Mouse (Mus musculus) liver, embryonic 14.5 days (tissue): Measurements from ENCODE around the gene Vmn1r159. TPM values are rescaled to one million over a fixed set of nuclear protein-coding genes. Genes with fewer than 3 reads are reported as not detected.
"Not testable (repeated sequence)": the region's sequence is repeated elsewhere in the genome, so short reads cannot be mapped to it uniquely, and the experiment has no call there.

Experiments used
- ATAC-seq: fragments of 200-750 bp; cut with Nextera tagmentation; 2 replicates; pipeline ENCODE4 v1.8.0; 2017; ENCODE audit warnings: moderate number of reproducible peaks, mild to moderate bottlenecking, moderate library complexity; ENCODE audit not compliant: insufficient read depth
- DNase-seq, 3 experiments: peaks; one replicate each; pipeline ENCODE4 v3.0.0-alpha.2; 2012 to 2013; ENCODE audit warnings: low read depth in 3 of 3, low spot score in 3 of 3
- H3K27ac ChIP-seq: fragments of 300-500 bp; sonication (generic); 2 replicates; pipeline ENCODE4 v1.5.1; 2014; ENCODE audit warnings: moderate library complexity, mild to moderate bottlenecking, control low read depth, inconsistent platforms
- H3K27me3 ChIP-seq: fragments of 300-500 bp; sonication (generic); 2 replicates; pipeline ENCODE4 v1.6.1; 2014; ENCODE audit warnings: mild to moderate bottlenecking, low read length, moderate library complexity; ENCODE audit not compliant: control insufficient read depth, insufficient read depth
- H3K36me3 ChIP-seq: fragments of 300-500 bp; sonication (generic); replicated peaks from 2 replicates; pipeline ENCODE4 v1.6.1; 2014; ENCODE audit warnings: low read depth; ENCODE audit not compliant: control insufficient read depth, insufficient read depth
- H3K4me1 ChIP-seq, 2 experiments: fragments of 200-500 bp in 1 of 2; fragments of 300-500 bp in 1 of 2; sonication (generic) in 1 of 2; replicated peaks; 2 replicates each; pipeline ENCODE4 v1.6.1; 2012 to 2014; ENCODE audit warnings: antibody characterized with exemption in 1 of 2, inconsistent platforms in 1 of 2, low read length in 1 of 2; ENCODE audit not compliant: control insufficient read depth in 2 of 2, insufficient read depth in 2 of 2
- H3K4me2 ChIP-seq: fragments of 300-500 bp; sonication (generic); 2 replicates; pipeline ENCODE4 v1.6.1; 2014; ENCODE audit warnings: low read depth, mild to moderate bottlenecking, control low read depth, moderate library complexity
- H3K4me3 ChIP-seq, 2 experiments: fragments of 200-500 bp in 1 of 2; fragments of 300-500 bp in 1 of 2; sonication (generic) in 1 of 2; 2 replicates each; pipeline ENCODE4 v1.5.1; 2012 to 2014; ENCODE audit warnings: low read depth in 2 of 2, low read length in 2 of 2, mild to moderate bottlenecking in 2 of 2, control low read depth in 1 of 2, inconsistent platforms in 1 of 2, moderate library complexity in 1 of 2; ENCODE audit not compliant: insufficient read depth in 1 of 2
- H3K9ac ChIP-seq: fragments of 300-500 bp; sonication (generic); replicated peaks from 2 replicates; pipeline ENCODE4 v1.6.1; 2014; ENCODE audit warnings: mild to moderate bottlenecking, control low read depth, moderate library complexity
- H3K9me3 ChIP-seq: fragments of 300-500 bp; sonication (generic); 2 replicates; pipeline ENCODE4 v1.6.1; 2016; ENCODE audit warnings: low read length, mixed read lengths; ENCODE audit not compliant: control insufficient read depth
- WGBS: fragments of 180-500 bp; shearing (Covaris S2); extraction: QIAGEN DNeasy Blood & Tissue Kit; methylation state at CpG from one replicate; pipeline ENCODE4 v1.1.7; 2014; ENCODE audit not compliant: insufficient replicate concordance; 5-methylcytosine and 5-hydroxymethylcytosine counted together
- polyA plus RNA-seq, 2 experiments: library from polyadenylated mRNA; depleted of rRNA in 1 of 2; stranded (reverse) in 1 of 2; unstranded in 1 of 2; fragments of >200 nt; fragmentation: Nextera tagmentation in 1 of 2; extraction: Ambion mirVana in 1 of 2; gene quantifications; 2 replicates each; pipeline versions ENCODE4 v1.2.1 to v1.2.3; 2012 to 2014

Gene Vmn1r159
- not detected in 2 replicates for polyA plus RNA-seq (2012; rRNA removed)
- not detected in 2 replicates for polyA plus RNA-seq (2014; fragmentation: Nextera tagmentation; extraction: Ambion mirVana)

GRCm38 (mm10) chr7:22843505-22843904 is at the start of gene Vmn1r159:
Gene Vmn1r159 (minus strand): TSS chr7:22843605.
- not testable (repeated sequence) for H3K4me1 ChIP-seq, H3K9ac ChIP-seq, H3K27me3 ChIP-seq, H3K27ac ChIP-seq, H3K4me3 ChIP-seq, ATAC-seq, DNase-seq, H3K9me3 ChIP-seq, H3K4me2 ChIP-seq, H3K36me3 ChIP-seq
- 37% methylated on average over 2 of the region's 3 CpGs for WGBS

GRCm38 (mm10) chr7:22870924-22871323 is 27.5 kb upstream of the Vmn1r159 start, which contains the start of gene Vmn1r160:
Gene Vmn1r160 (plus strand): TSS chr7:22871224.
- H3K27ac ChIP-seq, H3K27me3 ChIP-seq, H3K4me3 ChIP-seq, H3K9me3 ChIP-seq, H3K4me2 ChIP-seq, H3K36me3 ChIP-seq, DNase-seq, H3K9ac ChIP-seq, H3K4me1 ChIP-seq, ATAC-seq: not testable (repeated sequence)
- 16% methylated on average over 1 of the region's 3 CpGs for WGBS

Other genes with a start within 250 kb of the Vmn1r159 start
- not detected in 2 replicates for gene Vmn1r155, start 185.6 kb downstream of the Vmn1r159 start, polyA plus RNA-seq (2012; rRNA removed)
- not detected in 2 replicates for gene Vmn1r155, start 185.6 kb downstream of the Vmn1r159 start, polyA plus RNA-seq (2014; fragmentation: Nextera tagmentation; extraction: Ambion mirVana)
- gene Gm8693, start 151.3 kb downstream of the Vmn1r159 start, polyA plus RNA-seq (2012; rRNA removed) = not detected in 2 replicates
- not detected in 2 replicates for gene Gm8693, start 151.3 kb downstream of the Vmn1r159 start, polyA plus RNA-seq (2014; fragmentation: Nextera tagmentation; extraction: Ambion mirVana)
- not detected in 2 replicates for gene Gm4567, start 123.9 kb downstream of the Vmn1r159 start, polyA plus RNA-seq (2012; rRNA removed)
- not detected in 2 replicates for gene Gm4567, start 123.9 kb downstream of the Vmn1r159 start, polyA plus RNA-seq (2014; fragmentation: Nextera tagmentation; extraction: Ambion mirVana)
- not detected in 2 replicates for gene Vmn1r157, start 81.9 kb downstream of the Vmn1r159 start, polyA plus RNA-seq (2012; rRNA removed)
- gene Vmn1r157, start 81.9 kb downstream of the Vmn1r159 start, polyA plus RNA-seq (2014; fragmentation: Nextera tagmentation; extraction: Ambion mirVana) = not detected in 2 replicates
- gene Vmn1r158, start 52.8 kb downstream of the Vmn1r159 start, polyA plus RNA-seq (2012; rRNA removed) = not detected in 2 replicates
- not detected in 2 replicates for gene Vmn1r158, start 52.8 kb downstream of the Vmn1r159 start, polyA plus RNA-seq (2014; fragmentation: Nextera tagmentation; extraction: Ambion mirVana)
- not detected in 2 replicates for gene Vmn1r160, start 27.6 kb upstream of the Vmn1r159 start, polyA plus RNA-seq (2012; rRNA removed)
- gene Vmn1r160, start 27.6 kb upstream of the Vmn1r159 start, polyA plus RNA-seq (2014; fragmentation: Nextera tagmentation; extraction: Ambion mirVana) = not detected in 2 replicates
- gene Gm4214, start 141.1 kb upstream of the Vmn1r159 start, polyA plus RNA-seq (2012; rRNA removed) = not detected in 2 replicates
- gene Gm4214, start 141.1 kb upstream of the Vmn1r159 start, polyA plus RNA-seq (2014; fragmentation: Nextera tagmentation; extraction: Ambion mirVana) = not detected in 2 replicates
- gene Gm4216, start 176.3 kb upstream of the Vmn1r159 start, polyA plus RNA-seq (2012; rRNA removed) = not detected in 2 replicates
- not detected in 2 replicates for gene Gm4216, start 176.3 kb upstream of the Vmn1r159 start, polyA plus RNA-seq (2014; fragmentation: Nextera tagmentation; extraction: Ambion mirVana)
- gene Vmn1r163, start 211.9 kb upstream of the Vmn1r159 start, polyA plus RNA-seq (2012; rRNA removed) = not detected in 2 replicates
- not detected in 2 replicates for gene Vmn1r163, start 211.9 kb upstream of the Vmn1r159 start, polyA plus RNA-seq (2014; fragmentation: Nextera tagmentation; extraction: Ambion mirVana)
- gene Gm8720, start 223.9 kb upstream of the Vmn1r159 start, polyA plus RNA-seq (2012; rRNA removed) = not detected in 2 replicates
- gene Gm8720, start 223.9 kb upstream of the Vmn1r159 start, polyA plus RNA-seq (2014; fragmentation: Nextera tagmentation; extraction: Ambion mirVana) = not detected in 2 replicates